Mouse (Mus musculus): ENCODE measurements around the gene Gstp3.

DNA sequence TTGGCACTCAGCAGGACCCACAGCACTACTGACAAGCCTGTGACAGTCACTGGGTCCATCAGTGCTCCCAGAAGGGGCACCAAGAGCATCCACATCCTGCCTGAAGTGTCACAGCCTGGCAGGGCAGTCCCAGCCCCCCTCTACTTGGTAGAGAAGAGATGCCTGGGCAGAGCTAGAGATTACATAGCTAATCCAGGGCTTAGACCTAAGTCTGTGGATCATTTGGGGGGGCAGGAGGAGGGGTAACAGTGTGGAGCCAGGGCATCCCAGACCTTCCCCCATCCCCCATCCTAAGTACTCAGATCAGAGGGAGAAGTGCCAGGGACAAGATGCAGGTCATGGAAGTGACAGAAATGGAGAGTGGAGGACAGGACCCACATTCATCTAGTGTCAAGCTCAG lies 44.6 kb downstream of the Gstp3 start:
- TF ChIP-seq CTCF (conservative IDR thresholded peaks at IDR 0.05; ENCODE audit: insufficient read depth, insufficient read length, low read depth, low read length) (no peak), POLR2A (IDR thresholded peaks at IDR 0.05; ENCODE audit: low read depth, low read length) (no peak)

All from kidney, adult 2 months (tissue).